Mouse (Mus musculus) limb, embryonic 10.5 days (tissue): Measurements from ENCODE around the gene Gm16427. TPM values are rescaled to one million over a fixed set of nuclear protein-coding genes. Genes with fewer than 3 reads are reported as not detected.
"Not testable (repeated sequence)": the region's sequence is repeated elsewhere in the genome, so short reads cannot be mapped to it uniquely, and the experiment has no call there.

Experiments used
- DNase-seq: peaks from one replicate; pipeline ENCODE4 v3.0.0-alpha.2; 2017; ENCODE audit warnings: low spot score
- H3K27ac ChIP-seq: fragments of 300-500 bp; sonication (generic); 2 replicates; pipeline ENCODE4 v1.5.1; 2016; ENCODE audit warnings: mild to moderate bottlenecking
- H3K27me3 ChIP-seq: fragments of 300-500 bp; sonication (generic); 2 replicates; pipeline ENCODE4 v1.6.1; 2016; ENCODE audit warnings: low read depth, mild to moderate bottlenecking; ENCODE audit not compliant: poor library complexity, severe bottlenecking
- H3K36me3 ChIP-seq: fragments of 300-500 bp; sonication (generic); 2 replicates; pipeline ENCODE4 v1.6.1; 2016; ENCODE audit warnings: mild to moderate bottlenecking, moderate library complexity
- H3K4me1 ChIP-seq: fragments of 300-500 bp; sonication (generic); 2 replicates; pipeline ENCODE4 v1.6.1; 2016
- H3K4me3 ChIP-seq: fragments of 300-500 bp; sonication (generic); 2 replicates; pipeline ENCODE4 v1.5.1; 2016; ENCODE audit warnings: mild to moderate bottlenecking, moderate library complexity
- H3K9me3 ChIP-seq: fragments of 300-500 bp; sonication (generic); replicated peaks from 2 replicates; pipeline ENCODE4 v1.6.1; 2016; ENCODE audit warnings: mild to moderate bottlenecking
- WGBS: fragments of 180-500 bp; shearing (Covaris S2); methylation state at CpG from one replicate; pipeline ENCODE4 v1.1.7; 2016; 5-methylcytosine and 5-hydroxymethylcytosine counted together
- polyA plus RNA-seq: library from polyadenylated mRNA; unstranded; fragments of >200 nt; fragmentation: Nextera tagmentation; extraction: Ambion mirVana; gene quantifications from 2 replicates; pipeline ENCODE4 v1.2.1, GENCODE M21; 2016

Gene Gm16427
- polyA plus RNA-seq, result not detected in 2 replicates

GRCm38 (mm10) chr5:93540100-93540499, at the start of gene Gm16427:
TSS of gene Gm16427 (minus strand) at chr5:93540200.
- not testable (repeated sequence) for H3K4me1 ChIP-seq, H3K4me3 ChIP-seq, H3K36me3 ChIP-seq, DNase-seq, H3K9me3 ChIP-seq, H3K27me3 ChIP-seq, H3K27ac ChIP-seq
- WGBS, result 82% methylated on average over 2 of the region's 3 CpGs

Other genes starting within 250 kb of the Gm16427 start
- gene C87414, start 131.4 kb upstream of the Gm16427 start, polyA plus RNA-seq, result not detected in 2 replicates